Mouse (Mus musculus) E14TG2a.4 (cell line): Measurements from ENCODE around the gene Pde6g.

Experiments
- CTCF ChIP-seq: conservative IDR thresholded peaks from 2 replicates; pipeline ENCODE4 v1.5.1; 2014; ENCODE audit warnings: low read length
- POU5F1 ChIP-seq: IDR thresholded peaks from 2 replicates; pipeline ENCODE4 v1.6.1; 2014; ENCODE audit warnings: low read length, borderline replicate concordance

DNA sequence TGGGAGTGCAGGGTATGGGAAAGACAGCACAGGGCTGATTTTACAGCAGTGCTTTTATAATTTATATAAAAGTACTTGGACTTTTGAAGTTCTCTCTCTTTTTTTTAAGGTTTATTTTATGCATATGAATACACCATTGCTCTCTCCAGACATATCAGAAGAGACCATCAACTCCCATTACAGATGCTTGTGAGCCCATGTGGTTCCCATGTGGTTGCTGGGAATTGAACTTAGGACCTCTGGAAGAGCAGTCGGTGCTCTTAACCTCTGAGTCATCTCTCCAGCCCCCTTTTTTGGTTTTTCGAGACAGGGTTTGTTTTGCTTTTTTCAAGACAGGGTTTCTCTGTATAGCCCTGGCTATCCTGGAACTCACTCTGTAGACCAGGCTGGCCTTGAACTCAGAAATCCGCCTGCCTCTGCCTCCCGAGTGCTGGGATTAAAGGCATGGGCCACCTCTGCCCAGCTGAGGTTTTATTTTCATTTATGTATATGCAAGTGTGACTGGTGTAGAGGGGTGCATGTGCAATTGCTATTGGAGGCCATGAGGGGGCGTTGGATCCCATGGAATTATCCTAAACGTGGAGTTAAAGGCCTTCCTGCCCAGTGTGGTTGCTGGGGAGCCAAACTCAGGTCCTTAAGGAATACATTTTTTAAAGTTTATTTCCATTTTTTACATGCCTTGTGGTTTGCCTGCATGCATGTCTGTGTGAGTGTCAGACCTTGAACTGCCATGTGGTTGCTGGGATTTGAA is 5.7 kb upstream of the Pde6g start:
- peak; percentile 66 for TF ChIP-seq CTCF
- TF ChIP-seq POU5F1, result no peak
